ENCODE assay signal across 19 mouse cellular contexts in genomic region chr6:143412721-143413120, GRCm38 (mm10).
"Had no signal": no experiment of that assay in that cellular context is flagged by ENCODE, and none has a peak within 500 bp of the region (broad histone marks: within the 10 kb centered on the region; RNA-seq: fewer than 3 reads in every experiment).

No protein-coding gene starts in this region.

- H3K4me2 ChIP-seq: liver, embryonic 13.5 days; liver, embryonic 15.5 days; lung, embryonic 14.5 days; midbrain, embryonic 13.5 days; midbrain, embryonic 15.5 days; neural tube, embryonic 13.5 days; neural tube, embryonic 15.5 days had no signal

- H3K4me3 ChIP-seq: liver, embryonic 13.5 days; liver, embryonic 15.5 days; midbrain, embryonic 10.5 days; midbrain, embryonic 13.5 days; midbrain, embryonic 15.5 days; myocyte; neural tube, embryonic 13.5 days; neural tube, embryonic 15.5 days had no signal

- DNase-seq: liver, embryonic 13.5 days; lung, adult 18-20 months; lung, embryonic 14.5 days; lung, postnatal 10 days; lung, postnatal 4 days; retina, postnatal 1 day; right cerebral cortex, postnatal 25 days; right cerebral cortex, postnatal 4 days; spleen, adult 18-20 months; thymus, adult 18-20 months; thymus, postnatal 14 days; thymus, postnatal 36 days had no signal

- H3K27me3 ChIP-seq: liver, embryonic 13.5 days; liver, embryonic 15.5 days; midbrain, embryonic 13.5 days; midbrain, embryonic 15.5 days; neural tube, embryonic 13.5 days; neural tube, embryonic 15.5 days had no signal

- H3K9me3 ChIP-seq: liver, embryonic 15.5 days; midbrain, embryonic 10.5 days; midbrain, embryonic 13.5 days; midbrain, embryonic 15.5 days; neural tube, embryonic 13.5 days; neural tube, embryonic 15.5 days had no signal

- H3K36me3 ChIP-seq: liver, embryonic 13.5 days; liver, embryonic 15.5 days; midbrain, embryonic 10.5 days; midbrain, embryonic 13.5 days; midbrain, embryonic 15.5 days; neural tube, embryonic 13.5 days; neural tube, embryonic 15.5 days had no signal

- H3K27ac ChIP-seq: liver, embryonic 13.5 days; liver, embryonic 15.5 days; midbrain, embryonic 10.5 days; midbrain, embryonic 13.5 days; midbrain, embryonic 15.5 days; neural tube, embryonic 13.5 days; neural tube, embryonic 15.5 days had no signal

- H3K9ac ChIP-seq: liver, embryonic 13.5 days; liver, embryonic 15.5 days; lung, embryonic 14.5 days; midbrain, embryonic 13.5 days; midbrain, embryonic 15.5 days; neural tube, embryonic 13.5 days; neural tube, embryonic 15.5 days had no signal

- ATAC-seq: midbrain, embryonic 13.5 days; midbrain, embryonic 15.5 days had no signal

- H3K4me1 ChIP-seq: liver, embryonic 13.5 days; liver, embryonic 15.5 days; midbrain, embryonic 10.5 days; midbrain, embryonic 15.5 days; neural tube, embryonic 13.5 days; neural tube, embryonic 15.5 days had no signal
